Mouse (Mus musculus) layer of hippocampus, adult 18-20 months (tissue): Measurements from ENCODE around the gene Hmg20b. TPM values are rescaled to one million over a fixed set of nuclear protein-coding genes. Genes with fewer than 3 reads are reported as not detected.

Experiments
- DNase-seq, 2 experiments: peaks; one replicate each; pipeline ENCODE4 v3.0.0; 2022; ENCODE audit warnings: low spot score in 2 of 2
- long read RNA-seq: library from polyadenylated mRNA; stranded (forward); transcript quantifications from one replicate; pipeline ENCODE4 v2.0.0, GENCODE M21; 2021
- total RNA-seq, 2 experiments: library from RNA; stranded (reverse); gene quantifications; 2 replicates each; pipeline ENCODE4 v1.2.3; 2021

The Hmg20b gene
- 10 to 100 TPM; 32.4 to 37.0 TPM for total RNA-seq
- long read RNA-seq, transcript Hmg20b-202 (10 exons, 1,463 nt) = major isoform, 19 of 46 reads
- long read RNA-seq, transcript Hmg20b-201 (9 exons, 1,621 nt) = minor isoform, 13 of 46 reads
- long read RNA-seq, partial matches to known transcripts = 5 of 46 reads
- long read RNA-seq, other reads (novel, unspliced or antisense) = 5 of 46 reads

DNA sequence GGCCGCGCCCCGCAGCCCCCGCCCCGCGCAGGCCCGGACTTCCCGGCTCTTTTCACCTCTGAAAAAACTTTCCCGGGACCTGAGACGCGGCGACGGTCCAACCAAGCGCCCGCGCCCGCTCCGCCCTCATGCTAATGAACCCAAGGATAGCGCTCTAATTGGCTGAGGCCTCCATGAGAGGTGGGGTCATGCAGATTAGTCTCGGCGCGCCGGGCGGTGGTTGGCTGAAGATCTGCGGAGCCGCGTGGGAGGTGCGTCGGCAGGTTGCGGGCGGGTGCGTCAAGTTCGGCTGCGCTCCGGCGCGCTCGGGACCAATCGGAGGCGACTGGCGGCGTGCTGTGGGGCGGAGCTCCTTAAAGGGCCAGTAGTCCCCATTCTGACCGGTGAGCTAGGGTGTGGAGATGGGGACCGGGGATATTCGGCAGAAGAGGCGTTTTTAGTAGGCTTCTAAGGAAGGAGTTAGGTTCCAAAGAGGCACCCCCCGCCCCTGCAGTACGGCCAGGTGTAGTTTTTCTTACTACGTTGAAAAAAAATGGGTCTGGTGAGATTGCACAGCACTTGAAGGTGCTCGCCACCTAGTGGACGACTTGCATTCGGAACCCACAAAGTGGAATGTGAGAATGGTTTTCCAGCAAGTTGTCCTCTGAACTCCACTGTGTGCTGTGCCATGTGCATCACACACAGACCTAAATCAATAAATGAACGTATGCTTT is at the start of gene Hmg20b:
Gene Hmg20b (minus strand): TSS at position 130 of the 713 bp plus-strand sequence.
- peak; percentile 100 for DNase-seq

DNA sequence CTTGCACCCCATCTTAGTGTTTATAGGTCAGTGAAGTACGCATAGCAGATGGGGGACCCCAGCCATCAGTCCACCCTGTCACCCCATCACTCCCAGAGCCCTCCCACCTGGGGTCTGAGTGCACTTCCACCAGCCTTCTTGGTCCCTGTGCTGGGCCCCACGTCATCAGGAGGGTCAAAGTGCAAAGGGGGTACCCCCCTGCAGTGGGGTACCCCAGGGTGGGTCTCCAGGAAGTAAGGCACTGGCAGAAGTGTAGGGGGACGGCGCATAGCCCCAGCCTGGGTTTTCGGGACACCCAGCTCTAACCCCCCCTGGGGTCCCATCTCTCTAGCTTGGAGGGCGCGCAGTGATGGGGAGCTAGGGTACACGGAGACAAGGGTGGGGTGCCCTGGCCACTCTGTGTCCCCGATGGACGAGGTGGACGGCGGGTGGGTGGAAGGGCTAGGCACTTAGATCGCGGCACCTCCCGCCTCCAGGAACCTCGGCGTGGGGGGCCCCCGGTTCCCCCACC is 49.6 kb upstream of the Hmg20b start:
- no peak for DNase-seq

DNA sequence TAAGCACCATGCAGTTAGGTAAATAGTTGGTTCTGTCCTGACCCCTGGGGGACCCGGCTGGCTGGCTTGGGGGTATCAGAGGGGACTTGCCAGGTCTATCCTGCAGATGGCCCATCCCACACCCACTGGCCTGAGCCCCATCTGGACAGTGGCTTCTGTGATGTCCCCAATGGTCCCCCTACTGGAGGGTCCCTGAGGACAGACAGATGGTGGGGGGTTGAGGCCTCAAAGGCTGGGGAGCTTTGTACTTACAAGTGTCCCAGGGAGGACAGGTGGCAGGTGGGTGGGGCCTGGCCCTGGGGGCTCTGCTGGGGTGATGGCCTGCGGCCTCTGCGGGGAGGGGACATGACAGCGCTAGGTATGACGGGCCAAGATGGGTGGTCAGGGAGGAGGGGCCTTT is 49.0 kb upstream of the Hmg20b start:
- no peak for DNase-seq

DNA sequence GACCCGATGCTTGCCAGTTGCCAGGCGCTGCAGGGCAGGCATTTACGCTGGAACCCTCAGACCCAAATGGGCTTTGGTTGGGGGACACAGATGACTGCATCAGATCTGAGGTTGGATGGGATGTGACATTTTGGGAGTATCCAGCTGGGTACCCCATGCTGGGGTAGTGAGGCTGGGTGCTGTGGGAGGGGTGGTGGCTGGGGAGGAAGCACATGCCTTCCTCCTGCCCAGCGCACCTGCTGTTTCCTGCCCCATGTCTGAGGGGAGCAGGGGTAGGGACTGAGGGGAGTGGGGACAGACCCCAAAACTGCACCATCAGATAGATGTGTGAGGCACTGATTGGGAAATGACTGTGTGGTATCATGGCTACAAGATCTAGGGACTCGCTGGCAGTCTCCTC is 46.5 kb upstream of the Hmg20b start:
- DNase-seq = no peak

DNA sequence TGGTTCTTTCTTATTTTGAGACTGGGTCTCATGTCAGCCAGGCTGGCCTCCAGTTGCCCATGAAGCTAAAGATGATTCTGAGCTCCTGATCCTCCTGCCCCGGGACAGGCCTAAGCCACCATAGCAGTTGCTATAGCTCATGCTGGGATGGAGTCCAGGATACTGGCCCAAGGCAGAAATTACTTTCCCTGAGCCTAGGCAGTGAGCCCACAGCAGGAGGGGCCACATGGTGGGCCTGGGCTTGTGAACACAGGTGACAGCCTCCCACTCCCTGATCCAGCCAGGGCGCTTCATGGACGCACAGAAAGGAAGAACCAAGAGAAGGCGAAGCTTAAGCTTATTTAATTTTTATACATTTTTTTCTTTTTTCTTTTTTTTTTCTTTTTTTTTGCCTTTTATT is 45.6 kb upstream of the Hmg20b start:
- no peak for DNase-seq

DNA sequence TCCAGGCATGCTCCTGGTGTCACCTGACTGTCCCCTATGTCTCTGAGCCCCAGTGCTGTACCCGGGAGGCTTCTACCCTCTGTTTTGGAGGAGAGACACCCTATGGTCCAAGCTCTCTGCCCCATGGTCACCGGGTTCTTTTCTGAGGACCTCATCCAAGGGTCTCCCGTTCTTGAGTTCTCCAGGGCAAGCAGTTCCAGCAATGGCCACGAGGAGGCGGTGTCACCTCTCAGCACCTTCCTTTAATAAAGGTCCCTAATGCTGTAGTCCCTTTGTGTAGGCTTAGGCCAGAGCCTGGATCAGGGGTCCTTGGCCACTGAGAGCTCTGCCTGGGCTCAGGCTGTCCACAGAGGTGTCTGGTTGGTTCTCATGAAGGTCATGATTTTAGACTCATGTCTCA is 44.8 kb upstream of the Hmg20b start:
- DNase-seq = peak in 1 of 2 experiments; percentile 77

DNA sequence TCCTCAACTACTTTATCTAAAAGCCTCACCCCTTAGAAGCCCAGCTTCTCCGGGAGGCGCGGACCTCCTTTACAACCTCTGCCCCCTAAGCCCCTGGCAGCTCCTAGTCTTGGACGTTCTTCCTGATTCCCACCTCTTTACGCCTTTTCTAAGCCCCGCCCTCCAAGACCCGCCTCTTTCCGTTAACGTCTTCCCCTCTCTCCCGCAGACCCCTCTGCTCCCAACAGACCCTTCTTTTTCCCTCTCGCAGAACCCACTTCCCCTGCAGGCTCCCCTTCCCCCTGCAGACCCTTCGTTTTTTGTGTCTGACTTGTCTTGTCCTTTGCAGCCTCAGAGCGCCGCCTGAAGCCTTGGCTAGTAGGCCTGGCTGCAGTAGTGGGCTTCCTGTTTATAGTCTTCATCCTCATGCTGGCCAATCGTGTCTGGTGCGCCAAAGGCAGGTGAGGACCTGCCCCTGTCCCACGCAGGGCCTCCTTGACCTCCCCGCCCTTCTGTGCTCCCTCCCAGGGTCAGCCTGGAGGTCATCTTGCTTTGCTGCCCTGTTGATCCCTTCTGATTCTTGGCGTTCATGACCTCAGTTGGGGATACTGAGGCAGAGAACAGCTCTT is 43.3 kb upstream of the Hmg20b start:
- DNase-seq = no peak

DNA sequence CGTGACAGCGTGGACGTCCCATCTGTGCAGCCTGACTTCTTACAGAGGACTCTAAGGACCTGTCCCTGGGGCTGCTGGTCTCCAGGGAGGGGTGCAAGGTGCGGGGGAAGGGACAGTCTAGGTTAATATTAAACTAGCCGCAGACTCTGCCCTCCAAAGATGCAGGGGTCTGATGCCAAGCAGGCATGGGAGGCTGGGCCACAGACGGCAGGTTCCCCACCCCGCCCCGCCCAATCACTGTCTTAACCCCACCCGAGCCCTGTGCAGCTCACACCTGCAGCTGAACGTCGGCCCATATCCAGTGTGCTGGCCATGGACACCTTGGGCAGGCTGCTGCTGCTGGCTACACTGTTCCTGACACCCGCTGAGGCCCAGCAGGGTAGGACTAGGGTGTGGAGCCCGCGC is 42.5 kb upstream of the Hmg20b start, which contains the start of gene Smim24:
Gene Smim24 (plus strand): TSS at position 271 of the 405 bp plus-strand sequence.
- DNase-seq = no peak

DNA sequence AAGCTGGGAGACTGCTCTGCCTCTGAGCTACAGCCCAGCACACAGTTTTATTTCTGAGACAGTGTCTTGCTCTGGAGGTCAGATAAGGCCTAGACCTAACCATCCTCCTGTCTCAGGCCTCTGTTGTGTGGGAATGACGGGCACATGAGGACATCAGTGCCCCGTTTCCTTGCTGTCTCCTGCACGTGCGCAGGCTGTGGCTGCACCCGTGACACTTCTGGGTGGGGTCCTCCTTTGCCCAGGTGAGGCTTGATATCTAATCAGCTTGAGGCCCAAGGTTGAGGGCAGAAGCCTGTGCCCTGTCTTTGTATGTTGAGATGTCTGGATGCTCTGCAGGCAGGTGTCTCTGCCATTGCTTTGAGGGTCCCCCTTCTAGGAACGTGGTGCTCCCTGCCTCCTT is 42.0 kb upstream of the Hmg20b start:
- no peak for DNase-seq

DNA sequence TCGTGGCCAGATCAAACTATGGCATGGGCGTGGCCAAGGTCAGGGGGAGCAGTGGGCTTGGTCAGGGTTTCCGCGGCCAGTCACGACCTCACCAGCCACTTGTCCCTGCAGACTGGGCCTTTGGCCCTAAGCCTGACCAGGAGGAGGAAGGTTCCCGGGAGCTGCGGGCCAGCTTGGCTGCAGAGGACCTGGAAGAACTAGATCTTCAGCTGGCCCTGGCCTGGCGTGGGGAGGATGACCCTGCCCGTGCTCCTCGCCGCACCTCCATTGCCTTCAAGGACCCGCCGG is 40.3 kb upstream of the Hmg20b start:
- no peak for DNase-seq

DNA sequence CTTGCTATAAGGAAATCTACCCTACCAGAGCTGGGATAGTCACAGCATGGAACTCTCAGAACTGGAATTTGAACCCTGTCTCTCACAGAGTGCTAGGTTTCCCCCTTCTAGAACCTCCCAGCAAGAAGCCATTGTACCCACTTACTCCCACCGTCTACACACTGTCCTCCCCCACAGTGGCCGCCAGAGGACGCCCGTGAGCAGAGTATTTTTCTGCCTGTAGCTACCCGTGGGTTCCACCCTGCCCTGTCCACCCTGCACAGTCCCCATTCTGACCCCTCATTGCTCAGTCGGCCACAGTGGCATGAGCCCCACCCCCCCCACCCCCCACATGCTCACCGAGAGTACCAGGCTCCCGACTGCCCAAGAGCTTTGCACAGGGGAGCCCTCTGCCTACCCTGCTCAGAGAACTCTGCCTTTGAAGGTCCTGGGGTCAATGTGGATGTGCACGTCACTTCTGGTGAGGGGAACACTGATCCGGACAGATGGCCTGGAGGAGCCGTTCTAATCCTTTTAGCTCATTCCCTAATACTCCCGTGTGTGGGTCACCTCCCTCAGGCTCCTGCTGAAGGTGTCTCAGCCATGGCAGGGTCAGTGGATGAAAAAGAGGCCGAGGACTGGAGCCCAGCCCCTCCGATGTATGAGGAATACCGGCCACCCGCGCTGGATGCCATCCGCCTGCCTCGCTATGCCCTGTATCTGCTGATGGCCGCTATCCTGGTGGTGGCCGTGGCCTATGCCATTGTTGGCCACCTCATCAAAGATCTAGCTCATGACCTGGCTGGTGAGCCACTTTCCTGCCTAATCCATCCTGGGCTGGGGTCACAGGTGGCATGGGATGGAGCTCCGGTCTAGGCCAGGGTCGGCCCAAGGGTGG is 39.8 kb upstream of the Hmg20b start:
- DNase-seq = peak in 1 of 2 experiments; percentile 77

DNA sequence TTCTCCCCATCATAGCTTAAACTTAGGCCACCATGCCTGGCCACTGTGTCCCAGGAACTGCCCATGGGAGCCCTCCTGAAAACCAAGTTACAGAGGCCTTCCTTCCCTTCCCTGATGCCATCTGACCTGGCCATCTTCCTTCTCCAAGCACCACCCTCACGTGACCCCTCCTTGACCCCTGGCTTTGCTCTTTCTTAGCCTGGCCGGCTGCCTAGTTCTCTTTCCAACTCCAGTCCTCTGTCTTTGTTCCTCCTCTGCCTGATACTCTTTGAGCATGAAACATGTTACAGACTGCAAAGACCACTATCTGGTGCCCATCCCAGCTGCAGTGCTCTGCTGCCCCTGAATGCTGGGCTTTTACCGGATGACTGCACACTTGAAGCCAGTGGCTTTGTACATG is 39.1 kb upstream of the Hmg20b start:
- no peak for DNase-seq

DNA sequence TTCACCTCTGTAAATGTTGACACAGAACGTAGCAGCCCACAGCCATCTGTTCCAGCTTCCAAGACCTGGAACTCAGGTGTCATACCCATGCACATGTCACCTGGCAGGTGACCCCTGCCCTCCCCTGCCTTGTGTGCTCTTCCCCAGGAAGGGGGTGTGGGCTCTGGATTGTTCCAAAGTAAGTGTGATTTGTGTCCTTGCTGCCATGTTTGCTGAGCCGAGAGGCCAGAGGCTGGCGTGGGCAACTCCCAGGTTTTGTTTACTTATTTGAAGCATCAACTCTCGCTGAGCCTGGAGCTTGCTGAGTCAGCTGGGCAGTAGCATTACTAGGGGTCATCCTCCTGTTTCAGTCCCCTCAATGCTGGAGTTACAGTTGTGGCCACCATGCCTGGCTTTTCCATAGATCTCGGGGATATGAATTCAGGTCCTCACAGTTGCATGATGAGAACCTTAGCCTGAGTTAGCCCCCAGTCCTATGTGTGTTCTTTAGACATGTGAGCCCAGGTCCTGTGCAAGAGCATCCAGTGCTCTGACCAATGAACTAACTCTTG is 38.3 kb upstream of the Hmg20b start, which contains the start of gene Gm48552:
Gene Gm48552 (plus strand): TSS at position 501 of the 551 bp plus-strand sequence.
- DNase-seq = no peak

DNA sequence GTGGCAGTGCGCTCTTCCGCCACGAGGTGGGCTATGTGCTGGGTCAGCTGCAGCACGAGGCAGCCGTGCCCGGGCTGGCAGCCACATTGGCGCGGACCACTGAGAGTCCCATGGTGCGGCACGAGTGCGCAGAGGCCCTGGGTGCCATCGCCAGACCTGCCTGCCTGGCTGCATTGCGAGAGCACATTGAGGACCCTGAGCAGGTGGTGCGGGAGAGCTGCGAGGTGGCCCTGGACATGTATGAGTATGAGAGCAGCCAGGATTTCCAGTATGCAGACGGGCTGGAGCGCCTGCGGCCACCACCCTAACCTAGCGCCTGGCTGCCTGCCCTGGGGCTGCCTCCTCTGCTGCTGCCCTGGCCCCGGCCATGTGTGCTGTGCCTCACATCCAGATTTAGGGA is 37.4 kb upstream of the Hmg20b start:
- DNase-seq = no peak

DNA sequence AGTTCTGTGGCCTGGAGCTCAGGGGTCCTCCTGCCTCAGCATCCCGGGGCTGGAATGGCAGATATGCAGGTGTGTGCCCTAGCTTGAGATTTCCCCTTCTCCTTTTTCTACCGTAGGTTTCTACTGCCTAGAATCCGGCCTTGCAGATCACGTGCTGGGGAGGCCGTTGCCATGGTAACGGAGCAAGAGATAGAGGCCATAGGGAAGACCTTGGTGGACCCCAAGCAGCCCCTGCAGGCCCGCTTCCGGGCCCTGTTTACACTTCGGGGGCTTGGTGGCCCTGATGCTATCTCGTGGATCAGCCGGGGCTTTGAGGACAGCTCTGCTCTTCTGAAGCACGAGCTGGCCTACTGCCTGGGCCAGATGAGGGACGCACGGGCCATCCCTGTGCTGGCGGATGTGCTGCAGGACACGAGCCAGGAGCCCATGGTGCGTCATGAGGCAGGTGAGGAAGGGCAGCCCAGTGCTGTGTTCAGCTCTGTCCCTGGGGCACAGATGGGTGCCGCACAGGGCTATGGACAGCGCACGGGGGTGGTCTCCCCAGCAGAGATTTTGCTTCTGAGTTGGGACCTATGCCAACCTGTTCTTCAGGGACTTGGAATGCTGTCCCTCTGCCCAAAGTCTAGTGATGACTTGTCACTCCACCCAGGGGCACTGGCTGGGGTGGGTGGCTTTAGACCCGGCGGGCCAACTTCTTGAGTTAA is 35.5 kb upstream of the Hmg20b start:
- DNase-seq = no peak

DNA sequence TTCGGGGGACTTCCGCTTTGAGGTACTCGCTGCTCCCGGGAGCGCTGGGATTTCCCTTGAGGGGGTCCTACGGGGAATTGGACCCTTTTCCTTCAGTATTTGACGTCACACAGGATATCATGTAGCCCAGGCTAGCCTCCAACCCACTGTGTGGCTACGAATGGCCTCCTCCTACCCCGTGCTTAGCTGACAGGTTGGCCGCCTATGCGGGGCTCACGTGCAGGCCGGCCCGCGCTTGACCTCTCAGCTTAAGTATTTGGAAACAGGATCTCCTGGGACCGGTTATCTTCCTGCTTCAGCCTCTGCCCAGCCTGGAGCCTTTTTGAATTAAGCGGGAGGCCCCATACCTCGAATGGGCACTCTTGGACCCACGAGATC is 34.3 kb upstream of the Hmg20b start:
- no peak for DNase-seq

DNA sequence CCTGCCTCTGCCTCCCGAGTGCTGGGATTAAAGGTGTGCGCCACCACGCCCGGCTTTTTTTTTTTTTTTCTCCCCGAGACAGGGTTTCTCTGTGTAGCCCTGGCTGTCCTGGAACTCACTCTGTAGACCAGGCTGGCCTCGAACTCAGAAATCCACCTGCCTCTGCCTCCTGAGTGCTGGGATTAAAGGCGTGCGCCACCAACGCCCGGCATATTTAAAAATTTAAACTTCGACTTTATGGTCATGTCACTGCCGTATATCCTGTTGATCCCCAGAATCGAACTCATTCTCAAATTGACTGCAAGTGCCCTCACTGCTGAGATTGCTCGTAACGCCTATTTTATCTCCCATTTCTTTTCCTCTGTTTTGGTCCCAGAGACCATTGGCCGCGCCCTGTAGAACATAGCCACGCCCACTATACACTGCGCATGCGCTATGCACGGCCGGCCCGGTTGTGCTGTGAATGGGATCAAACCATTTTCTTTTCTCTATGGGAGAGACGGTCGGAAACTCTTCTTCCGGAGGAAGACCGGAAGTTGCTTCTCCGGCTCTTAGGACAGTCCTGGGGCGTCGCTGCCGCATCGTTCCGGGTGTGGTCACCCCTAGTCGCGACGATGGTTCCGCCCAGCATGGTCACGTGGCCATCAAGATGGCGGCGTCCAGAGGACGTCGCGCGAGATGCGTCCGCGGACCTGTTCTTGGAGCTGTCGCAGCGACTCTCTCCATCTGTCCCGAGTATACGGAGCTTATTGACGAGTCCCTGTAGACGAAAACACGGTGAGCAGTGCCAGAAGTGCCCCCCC is 33.7 kb upstream of the Hmg20b start, which contains the start of the genes Dohh and Gm48551:
Gene Dohh (plus strand): TSS at position 627 of the 803 bp plus-strand sequence.
Gene Gm48551 (plus strand): TSS at position 665 of the 803 bp plus-strand sequence.
- peak; percentile 98 to 99 for DNase-seq

DNA sequence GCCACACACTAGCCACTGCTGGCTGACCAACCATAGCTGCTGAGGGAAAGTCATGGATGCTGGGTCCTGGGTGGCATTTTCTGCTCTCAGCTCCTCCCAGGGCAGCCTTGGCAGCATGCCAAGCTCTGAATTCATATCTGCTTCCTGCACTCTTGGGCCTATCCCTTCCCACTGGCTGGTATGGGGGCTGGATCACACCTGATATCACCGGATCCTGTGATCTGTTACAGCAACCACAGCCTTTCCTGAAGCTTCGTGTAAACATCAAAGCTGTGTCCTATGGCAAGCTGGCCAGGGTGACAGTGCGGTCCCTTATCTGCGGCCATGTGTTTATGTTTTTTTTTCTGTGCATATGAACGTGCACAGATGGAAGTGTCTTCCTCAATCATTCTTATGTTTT is 31.8 kb upstream of the Hmg20b start:
- DNase-seq = no peak

DNA sequence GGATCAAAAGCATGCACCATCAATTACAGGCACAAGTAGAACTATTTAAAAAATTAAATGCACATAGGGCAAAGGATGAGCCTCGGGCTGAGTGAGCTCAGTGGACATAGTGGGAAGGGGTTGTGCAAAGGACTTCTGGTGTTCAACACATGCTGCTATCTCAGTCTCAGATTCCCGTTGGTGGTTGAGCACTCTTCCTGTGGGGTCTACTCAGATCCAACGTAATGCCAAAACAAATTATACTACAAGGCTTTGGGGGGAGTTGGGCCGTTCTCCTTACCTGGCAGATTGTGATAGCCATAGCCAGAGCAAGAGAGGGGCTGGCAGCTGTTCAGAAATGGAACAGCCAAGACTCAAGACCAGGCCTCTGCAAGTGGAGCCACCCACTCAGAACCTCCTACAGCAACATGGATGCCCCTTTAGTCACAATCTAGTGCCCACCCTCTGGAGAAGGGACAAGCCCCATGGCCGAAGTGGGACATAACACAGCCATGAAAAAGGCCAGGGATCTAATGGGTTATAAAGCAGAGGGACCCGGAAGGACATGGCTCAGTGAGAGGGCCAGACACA is 29.6 kb upstream of the Hmg20b start:
- DNase-seq = no peak
